Mouse (Mus musculus): ENCODE data around the gene Nup214. TPM values are rescaled to one million over a fixed set of nuclear protein-coding genes. Genes with fewer than 3 reads are reported as not detected.

Gene Nup214
- 51.6 and 54.1 TPM in 2 replicates for polyA plus RNA-seq (2015; fragmentation: Nextera tagmentation; extraction: Ambion mirVana)

GRCm38 (mm10) chr2:31974141-31974808, at the start of gene Nup214:
Gene Nup214, plus strand, starts transcription at chr2:31974436.
- Histone ChIP-seq H3K4me1 (ENCODE audit: control insufficient read depth, insufficient read depth, low read length) (peaks cover 14% of the 10 kb centered on the region), H3K9me3 (replicated peaks; ENCODE audit: control insufficient read depth, low read length) (no peaks in the 10 kb centered on the region), H3K4me3 (ENCODE audit: low read length) (peak within 1 kb of the TSS; percentile 92), H3K36me3 (ENCODE audit: control insufficient read depth, insufficient read depth) (peaks cover 26% of the 10 kb centered on the region), H3K27me3 (ENCODE audit: control insufficient read depth, insufficient read depth, low read length) (no peaks in the 10 kb centered on the region), H3K4me2 (ENCODE audit: low read depth, low read length) (peak within 1 kb of the TSS; percentile 97), H3K27ac (ENCODE audit: low read length) (peak within 1 kb of the TSS; percentile 68), H3K9ac (ENCODE audit: low read length) (peak within 1 kb of the TSS; percentile 96)
- WGBS: under 1% methylated on average over 60 of the region's 60 CpGs
- peak; percentile 100 for ATAC-seq (replicated peaks; ENCODE audit: extremely low read depth, insufficient read depth, low FRiP score)

- no peaks in the 10 kb centered on the region for H3K36me3 ChIP-seq (ENCODE audit: control insufficient read depth, insufficient read depth)
- H3K4me3 ChIP-seq (ENCODE audit: low read length): no peak overlapping the region
- H3K9ac ChIP-seq (ENCODE audit: low read length): no peak overlapping the region
- 32% methylated on average over 9 of the region's 9 CpGs for WGBS
- H3K4me1 ChIP-seq (ENCODE audit: control insufficient read depth, insufficient read depth, low read length): no peaks in the 10 kb centered on the region
- no peak overlapping the region for H3K27ac ChIP-seq (ENCODE audit: low read length)
- no peaks in the 10 kb centered on the region for H3K9me3 ChIP-seq (replicated peaks; ENCODE audit: control insufficient read depth, low read length)
- no peak overlapping the region for H3K4me2 ChIP-seq (ENCODE audit: low read depth, low read length)
- peaks cover 6% of the 10 kb centered on the region; the same call in 1 of the 2 replicates for H3K27me3 ChIP-seq (ENCODE audit: control insufficient read depth, insufficient read depth, low read length)
- ATAC-seq (replicated peaks; ENCODE audit: extremely low read depth, insufficient read depth, low FRiP score): no peak
Measured at GRCm38 (mm10) chr2:31924811-31925210, 49.4 kb upstream of the Nup214 start.

GRCm38 (mm10) chr2:31925936-31926335, 48.3 kb upstream of the Nup214 start:
- no peaks in the 10 kb centered on the region for H3K9me3 ChIP-seq (replicated peaks; ENCODE audit: control insufficient read depth, low read length)
- H3K4me1 ChIP-seq (ENCODE audit: control insufficient read depth, insufficient read depth, low read length): no peaks in the 10 kb centered on the region
- no peak overlapping the region for H3K27ac ChIP-seq (ENCODE audit: low read length)
- no peaks in the 10 kb centered on the region for H3K36me3 ChIP-seq (ENCODE audit: control insufficient read depth, insufficient read depth)
- WGBS: 42% methylated on average over 4 of the region's 4 CpGs
- no peak overlapping the region for H3K4me2 ChIP-seq (ENCODE audit: low read depth, low read length)
- peaks cover 6% of the 10 kb centered on the region; the same call in 1 of the 2 replicates for H3K27me3 ChIP-seq (ENCODE audit: control insufficient read depth, insufficient read depth, low read length)
- no peak for ATAC-seq (replicated peaks; ENCODE audit: extremely low read depth, insufficient read depth, low FRiP score)
- no peak overlapping the region for H3K9ac ChIP-seq (ENCODE audit: low read length)
- no peak overlapping the region for H3K4me3 ChIP-seq (ENCODE audit: low read length)

DNA sequence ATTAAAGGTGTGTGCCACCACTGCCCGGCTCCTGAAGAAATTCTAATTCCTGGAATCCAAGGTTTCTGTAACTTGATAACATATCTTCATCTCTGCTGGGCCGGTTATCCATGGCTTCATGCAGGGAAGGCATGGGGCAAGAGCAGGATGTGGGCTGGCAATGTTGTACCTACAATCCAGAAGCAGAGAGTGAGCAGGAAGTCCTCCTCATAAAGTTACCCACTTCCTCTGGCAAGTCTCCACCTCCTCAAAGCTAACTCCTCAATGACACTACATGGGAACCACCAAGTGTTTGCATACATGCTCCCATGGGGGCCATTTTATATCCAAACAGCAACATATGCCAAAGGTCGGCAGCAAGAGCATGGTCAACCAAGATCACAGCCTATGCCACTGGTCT, 44.6 kb upstream of the Nup214 start:
- Histone ChIP-seq H3K9ac (ENCODE audit: low read length) (no peak overlapping the region), H3K27ac (ENCODE audit: low read length) (no peak overlapping the region), H3K4me2 (ENCODE audit: low read depth, low read length) (no peak overlapping the region), H3K36me3 (ENCODE audit: control insufficient read depth, insufficient read depth) (no peaks in the 10 kb centered on the region), H3K27me3 (ENCODE audit: control insufficient read depth, insufficient read depth, low read length) (peaks cover 4% of the 10 kb centered on the region; the same call in 1 of the 2 replicates), H3K4me1 (ENCODE audit: control insufficient read depth, insufficient read depth, low read length) (no peaks in the 10 kb centered on the region), H3K4me3 (ENCODE audit: low read length) (no peak overlapping the region), H3K9me3 (replicated peaks; ENCODE audit: control insufficient read depth, low read length) (no peaks in the 10 kb centered on the region)
- no peak for ATAC-seq (replicated peaks; ENCODE audit: extremely low read depth, insufficient read depth, low FRiP score)
- 69% methylated on average over 3 of the region's 3 CpGs for whole genome bisulfite sequencing

- no peaks in the 10 kb centered on the region for H3K9me3 ChIP-seq (replicated peaks; ENCODE audit: control insufficient read depth, low read length)
- H3K36me3 ChIP-seq (ENCODE audit: control insufficient read depth, insufficient read depth): no peaks in the 10 kb centered on the region
- no peaks in the 10 kb centered on the region for H3K4me1 ChIP-seq (ENCODE audit: control insufficient read depth, insufficient read depth, low read length)
- no peak for ATAC-seq (replicated peaks; ENCODE audit: extremely low read depth, insufficient read depth, low FRiP score)
- no peak overlapping the region for H3K27ac ChIP-seq (ENCODE audit: low read length)
- no peaks in the 10 kb centered on the region for H3K27me3 ChIP-seq (ENCODE audit: control insufficient read depth, insufficient read depth, low read length)
- WGBS: 56% methylated on average over 4 of the region's 4 CpGs
- H3K9ac ChIP-seq (ENCODE audit: low read length): no peak overlapping the region
- H3K4me2 ChIP-seq (ENCODE audit: low read depth, low read length): no peak overlapping the region
- no peak overlapping the region for H3K4me3 ChIP-seq (ENCODE audit: low read length)
Measured at GRCm38 (mm10) chr2:31934551-31934950, 39.7 kb upstream of the Nup214 start.

DNA sequence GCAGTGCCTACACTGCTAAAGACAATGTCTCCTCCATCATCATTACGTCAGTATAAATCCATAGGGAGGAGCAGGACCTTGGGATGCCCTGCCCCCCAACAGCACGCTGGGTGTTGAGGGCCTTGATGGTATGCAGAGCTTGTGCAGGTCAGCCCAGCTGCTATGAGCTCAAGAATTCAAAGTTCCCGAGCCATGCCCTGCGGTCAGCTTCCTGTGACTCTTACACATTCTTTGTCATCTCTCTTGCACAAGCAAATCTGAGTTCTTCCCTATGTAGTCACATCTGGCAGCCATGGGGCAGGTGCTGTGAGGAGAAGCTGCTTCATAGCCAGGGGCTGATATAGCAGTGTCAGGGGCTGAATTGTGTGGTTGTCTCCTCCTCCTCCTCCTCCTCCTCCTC, 39.2 kb upstream of the Nup214 start:
- H3K4me1 ChIP-seq (ENCODE audit: control insufficient read depth, insufficient read depth, low read length): no peaks in the 10 kb centered on the region
- no peak overlapping the region for H3K4me2 ChIP-seq (ENCODE audit: low read depth, low read length)
- WGBS: 19% methylated on average over 4 of the region's 4 CpGs
- no peak for ATAC-seq (replicated peaks; ENCODE audit: extremely low read depth, insufficient read depth, low FRiP score)
- no peaks in the 10 kb centered on the region for H3K36me3 ChIP-seq (ENCODE audit: control insufficient read depth, insufficient read depth)
- H3K9me3 ChIP-seq (replicated peaks; ENCODE audit: control insufficient read depth, low read length): no peaks in the 10 kb centered on the region
- H3K27ac ChIP-seq (ENCODE audit: low read length): no peak overlapping the region
- H3K4me3 ChIP-seq (ENCODE audit: low read length): no peak overlapping the region
- no peaks in the 10 kb centered on the region for H3K27me3 ChIP-seq (ENCODE audit: control insufficient read depth, insufficient read depth, low read length)
- H3K9ac ChIP-seq (ENCODE audit: low read length): no peak overlapping the region

- Histone ChIP-seq H3K4me1 (ENCODE audit: control insufficient read depth, insufficient read depth, low read length) (no peaks in the 10 kb centered on the region), H3K27ac (ENCODE audit: low read length) (no peak overlapping the region), H3K27me3 (ENCODE audit: control insufficient read depth, insufficient read depth, low read length) (no peaks in the 10 kb centered on the region), H3K9ac (ENCODE audit: low read length) (no peak overlapping the region), H3K4me2 (ENCODE audit: low read depth, low read length) (no peak overlapping the region), H3K9me3 (replicated peaks; ENCODE audit: control insufficient read depth, low read length) (no peaks in the 10 kb centered on the region), H3K36me3 (ENCODE audit: control insufficient read depth, insufficient read depth) (no peaks in the 10 kb centered on the region), H3K4me3 (ENCODE audit: low read length) (no peak overlapping the region)
- 69% methylated on average over 1 of the region's 1 CpGs for WGBS
- ATAC-seq (replicated peaks; ENCODE audit: extremely low read depth, insufficient read depth, low FRiP score): no peak
Measured at GRCm38 (mm10) chr2:31938298-31938697, 35.9 kb upstream of the Nup214 start.

DNA sequence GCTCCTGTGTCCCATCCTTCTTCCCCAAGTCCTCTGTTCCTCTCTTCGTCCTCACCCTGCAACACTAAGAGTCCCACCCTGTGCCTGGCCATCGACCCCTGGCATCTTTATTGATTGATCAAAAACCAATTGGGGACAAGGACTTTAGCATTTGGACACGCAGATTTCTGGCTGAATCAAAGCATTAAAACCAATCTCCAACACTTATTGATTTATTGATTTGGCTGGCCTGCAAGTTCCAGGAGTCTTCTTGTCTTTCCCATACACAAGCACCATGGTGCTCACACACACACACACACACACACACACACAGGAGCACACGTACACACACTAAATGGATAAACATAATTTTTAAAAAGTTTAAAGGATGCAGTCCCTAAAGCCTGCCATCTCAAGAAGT, 31.2 kb upstream of the Nup214 start:
- 63% methylated on average over 4 of the region's 4 CpGs for WGBS

GRCm38 (mm10) chr2:31945580-31945979, 28.7 kb upstream of the Nup214 start:
- Histone ChIP-seq H3K27me3 (ENCODE audit: control insufficient read depth, insufficient read depth, low read length) (peaks cover 5% of the 10 kb centered on the region; the same call in 1 of the 2 replicates), H3K4me3 (ENCODE audit: low read length) (no peak overlapping the region), H3K27ac (ENCODE audit: low read length) (no peak overlapping the region), H3K4me2 (ENCODE audit: low read depth, low read length) (no peak overlapping the region), H3K9ac (ENCODE audit: low read length) (no peak overlapping the region), H3K36me3 (ENCODE audit: control insufficient read depth, insufficient read depth) (no peaks in the 10 kb centered on the region), H3K9me3 (replicated peaks; ENCODE audit: control insufficient read depth, low read length) (no peaks in the 10 kb centered on the region), H3K4me1 (ENCODE audit: control insufficient read depth, insufficient read depth, low read length) (peaks cover under 1% of the 10 kb centered on the region; the same call in 1 of the 2 replicates)
- WGBS: 62% methylated on average over 2 of the region's 2 CpGs
- ATAC-seq (replicated peaks; ENCODE audit: extremely low read depth, insufficient read depth, low FRiP score): no peak

More for the DNA sequence above, 31.2 kb upstream of the Nup214 start:
- H3K27ac ChIP-seq (ENCODE audit: low read length): no peak overlapping the region
- no peak overlapping the region for H3K9ac ChIP-seq (ENCODE audit: low read length)
- no peaks in the 10 kb centered on the region for H3K36me3 ChIP-seq (ENCODE audit: control insufficient read depth, insufficient read depth)
- no peaks in the 10 kb centered on the region; the same call in 1 of the 2 replicates for H3K27me3 ChIP-seq (ENCODE audit: control insufficient read depth, insufficient read depth, low read length)
- no peak for ATAC-seq (replicated peaks; ENCODE audit: extremely low read depth, insufficient read depth, low FRiP score)
- no peaks in the 10 kb centered on the region for H3K9me3 ChIP-seq (replicated peaks; ENCODE audit: control insufficient read depth, low read length)
- H3K4me3 ChIP-seq (ENCODE audit: low read length): no peak overlapping the region
- H3K4me1 ChIP-seq (ENCODE audit: control insufficient read depth, insufficient read depth, low read length): no peaks in the 10 kb centered on the region
- H3K4me2 ChIP-seq (ENCODE audit: low read depth, low read length): no peak overlapping the region

Measured in heart, embryonic 16.5 days (tissue).